Mouse (Mus musculus): ENCODE measurements around the gene Pou3f1.

Gene Pou3f1

DNA sequence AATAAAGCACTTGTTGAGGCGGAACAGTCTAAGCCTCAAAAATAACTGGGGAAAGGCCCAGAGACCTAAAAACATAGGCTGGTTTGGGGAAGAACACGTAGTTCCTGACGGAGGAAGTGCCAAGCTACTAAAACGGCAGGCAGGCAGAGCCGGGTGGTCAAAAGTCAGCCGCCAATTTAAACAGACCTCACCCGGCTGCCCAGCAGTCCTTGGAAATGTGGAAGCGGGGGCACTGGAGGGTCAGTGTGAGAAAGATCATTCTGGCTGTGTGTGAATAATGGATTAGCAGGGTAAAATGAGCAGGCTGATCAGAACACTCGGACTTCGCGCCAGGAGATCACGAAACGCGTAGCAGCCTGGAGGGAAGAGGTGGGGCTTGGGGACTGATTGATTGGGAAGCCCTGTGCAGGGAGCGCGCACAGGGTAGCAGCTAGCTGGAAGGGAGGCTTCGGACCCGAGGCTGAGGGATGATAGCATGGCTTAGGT lies 53.4 kb downstream of the Pou3f1 start:
- no peak for DNase-seq (ENCODE audit: low read depth, low spot score)
